Mouse (Mus musculus) brain, embryonic 14.5 days (tissue): ENCODE data around the gene Btbd9.

ENCODE experiments used
- CTCF ChIP-seq: fragments of 200-500 bp; IDR thresholded peaks from 2 replicates; pipeline ENCODE4 v1.5.1; 2012; ENCODE audit warnings: inconsistent platforms, mild to moderate bottlenecking, moderate library complexity, borderline replicate concordance; ENCODE audit not compliant: insufficient read depth, insufficient read length; ENCODE audit errors: extremely low read depth
- POLR2A ChIP-seq: fragments of 200-500 bp; IDR thresholded peaks from 2 replicates; pipeline ENCODE4 v1.6.1; 2012; ENCODE audit warnings: mild to moderate bottlenecking, inconsistent platforms, borderline replicate concordance; ENCODE audit not compliant: poor library complexity, insufficient read depth, insufficient read length, severe bottlenecking; ENCODE audit errors: extremely low read depth

DNA sequence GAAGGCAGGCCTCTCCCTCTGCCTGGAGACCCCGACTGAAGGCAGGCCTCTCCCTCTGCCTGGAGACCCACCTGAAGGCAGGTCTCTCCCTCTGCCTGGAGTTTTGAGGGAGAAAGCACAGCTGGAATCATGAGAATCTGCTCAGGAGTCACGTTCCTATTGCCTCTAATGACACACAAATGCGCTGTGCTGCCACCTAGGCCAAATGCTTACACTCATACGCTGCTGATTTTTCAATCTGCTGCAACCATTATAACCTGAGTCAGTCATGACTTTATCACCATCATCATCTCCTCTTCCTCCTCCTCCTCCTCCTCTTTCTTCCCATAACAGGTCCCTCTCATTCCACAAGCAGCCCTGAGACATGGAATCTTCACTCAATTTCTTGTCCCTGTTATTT, 64.3 kb downstream of the Btbd9 start:
- peak; percentile 9; the same call in 1 of the 2 replicates for TF ChIP-seq CTCF
- TF ChIP-seq POLR2A = no peak
